ENCODE assay signal across 8 mouse cellular contexts in the genomic region with DNA sequence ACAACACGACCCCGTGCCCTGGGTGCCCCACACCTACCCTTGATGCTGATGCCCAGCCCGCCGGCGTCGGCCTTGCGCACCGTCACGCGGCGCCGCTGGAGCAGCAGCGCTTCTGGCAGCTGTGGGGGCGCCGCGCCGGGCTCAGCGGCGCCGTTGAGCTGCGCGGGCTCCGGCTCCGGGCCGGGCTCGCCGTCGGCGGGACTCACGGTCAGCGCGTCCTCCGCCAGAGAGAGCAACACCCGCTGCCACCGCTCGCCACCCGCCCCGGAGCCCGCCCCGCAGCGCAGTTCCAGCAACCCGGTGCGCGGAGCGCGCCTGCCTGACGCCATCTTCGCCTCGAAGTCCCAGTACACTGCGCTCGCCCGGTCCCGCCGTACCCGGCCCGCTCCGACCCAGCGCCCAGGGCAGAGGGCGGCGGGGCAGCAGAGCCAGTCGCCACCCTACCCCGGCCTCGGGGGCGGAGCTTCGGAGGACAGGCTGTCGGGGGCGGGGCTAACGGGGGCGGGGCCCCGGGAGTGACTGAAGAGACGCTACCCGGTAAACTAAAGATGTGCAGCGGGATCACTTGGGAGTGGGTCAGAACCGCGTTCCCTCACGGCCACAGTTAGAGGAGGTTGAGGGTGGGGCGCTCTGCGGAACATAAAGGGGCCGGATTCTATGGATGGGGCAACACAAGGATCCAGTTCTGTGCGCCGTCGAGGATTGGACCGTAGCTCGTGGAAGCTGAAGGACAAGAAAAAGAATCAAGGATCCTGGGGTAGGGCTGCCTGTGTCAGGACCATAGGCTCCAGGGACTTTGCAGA. TPM values are rescaled to one million over a fixed set of nuclear protein-coding genes. Genes with fewer than 3 reads are reported as not detected.
A peak's percentile ranks its signal among the peaks of the same experiment; 100 is the strongest.
DNase-seq lines count a peak whose midpoint lies in the region; ATAC-seq lines count a peak whose summit lies in the region.

TSS of gene Snta1 (minus strand) at position 457 of the 803 bp plus-strand sequence.

- peak; percentile 87 for DNase-seq in R1 (ENCODE audit: low read depth, low spot score)
- DNase-seq in cerebellum, postnatal 25 days, result peak; percentile 87 to 93
- peak; percentile 53 to 72 for DNase-seq in frontal cortex, postnatal 14 days (ENCODE audit: low spot score in 2 of 2)
- DNase-seq in hindbrain, embryonic 11.5 days (ENCODE audit: low spot score), result peak; percentile 87
- DNase-seq in layer of hippocampus, postnatal 25 days (ENCODE audit: extremely low spot score in 1 of 2, low spot score in 1 of 2), result peak; percentile 67 to 73
- DNase-seq in lung, postnatal 10 days, result peak; percentile 86
- peak; percentile 71 for DNase-seq in ovary, postnatal 10 days (ENCODE audit: low spot score)
- peak; percentile 59 for DNase-seq in thymus, postnatal 0 days (ENCODE audit: low spot score)

- WGBS in hindbrain, embryonic 11.5 days, result 2% methylated on average over 61 of the region's 84 CpGs

- peak within 1 kb of the TSS; percentile 90 for H3K4me2 ChIP-seq in hindbrain, embryonic 11.5 days (replicated peaks; ENCODE audit: low read depth, low read length)

- peaks cover 8% of the 10 kb centered on the region for H3K27me3 ChIP-seq in hindbrain, embryonic 11.5 days (ENCODE audit: control insufficient read depth, insufficient read depth, low read length)

- H3K36me3 ChIP-seq in hindbrain, embryonic 11.5 days (ENCODE audit: control insufficient read depth, insufficient read depth, low read length), result no peaks in the 10 kb centered on the region

- no peaks in the 10 kb centered on the region for H3K9me3 ChIP-seq in hindbrain, embryonic 11.5 days (ENCODE audit: control insufficient read depth, low read length)

- peak within 1 kb of the TSS; percentile 63 for H3K9ac ChIP-seq in hindbrain, embryonic 11.5 days (ENCODE audit: low read depth, low read length)

- ATAC-seq in hindbrain, embryonic 11.5 days (ENCODE audit: low FRiP score), result peak; percentile 90

- H3K4me3 ChIP-seq in hindbrain, embryonic 11.5 days (ENCODE audit: low read depth, low read length), result peak within 1 kb of the TSS; percentile 44

- H3K4me1 ChIP-seq in hindbrain, embryonic 11.5 days (replicated peaks; ENCODE audit: control insufficient read depth, insufficient read depth, low read length), result no peaks in the 10 kb centered on the region

- H3K27ac ChIP-seq in hindbrain, embryonic 11.5 days (ENCODE audit: low read depth, low read length), result no peak within 1 kb of the TSS

RNA-seq across cellular contexts. Expression of gene Snta1, which starts in this region (rescaled TPM):
- polyA plus RNA-seq in hindbrain, embryonic 11.5 days (2014; fragmentation: Nextera tagmentation; extraction: Ambion mirVana), result 2.1 TPM in 2 replicates
- 10 to 100 TPM; 39.1 to 44.3 TPM for total RNA-seq in layer of hippocampus, postnatal 25 days (2021)
- polyA plus RNA-seq in thymus, postnatal 0 days (2015; fragmentation: Nextera tagmentation; extraction: Ambion mirVana), result 2.6 TPM in 2 replicates
